Mouse (Mus musculus) effector memory CD4-positive, alpha-beta T cell, adult 5 months (primary cell): Measurements from ENCODE around the gene Gpnmb. TPM values are rescaled to one million over a fixed set of nuclear protein-coding genes. Genes with fewer than 3 reads are reported as not detected.

Source experiments
- polyA plus RNA-seq: library from polyadenylated mRNA; unstranded; fragments of 100-300 nt; shearing (Covaris generic); gene quantifications from one replicate; pipeline ENCODE4 v1.2.1, GENCODE M21; 2017

Gene Gpnmb
- polyA plus RNA-seq = 2.8 TPM

GRCm38 (mm10) chr6:49036275-49037267 is at the start of gene Gpnmb:
TSS of gene Gpnmb (plus strand) at chr6:49036546.

GRCm38 (mm10) chr6:49073304-49074116 is 37.2 kb downstream of the Gpnmb start, which contains the start of gene Malsu1:
TSS of gene Malsu1 (plus strand) at chr6:49073795.

Other genes starting within 250 kb of the Gpnmb start
- gene Tmem176a, start 195.6 kb upstream of the Gpnmb start, polyA plus RNA-seq = 4.3 TPM
- 9.9 TPM for gene Tmem176b, start 195.1 kb upstream of the Gpnmb start, polyA plus RNA-seq
- gene Aoc1, start 163.7 kb upstream of the Gpnmb start, polyA plus RNA-seq = not detected
- gene 1600015I10Rik, start 106.7 kb upstream of the Gpnmb start, polyA plus RNA-seq = not detected
- gene Doxl2, start 61.6 kb upstream of the Gpnmb start, polyA plus RNA-seq = not detected
- gene Svs1, start 49.7 kb upstream of the Gpnmb start, polyA plus RNA-seq = not detected
- 51.8 TPM for gene Malsu1, start 37.2 kb downstream of the Gpnmb start, polyA plus RNA-seq
- gene Igf2bp3, start 178.4 kb downstream of the Gpnmb start, polyA plus RNA-seq = 0.92 TPM
- 108 TPM for gene Tra2a, start 227.5 kb downstream of the Gpnmb start, polyA plus RNA-seq